Mouse (Mus musculus) right cerebral cortex, postnatal 10 days (tissue): ENCODE data around the gene Nr4a1.

Experiments
- DNase-seq, 2 experiments: peaks; one replicate each; pipeline ENCODE4 v3.0.0; 2021; ENCODE audit warnings: low spot score in 2 of 2

Gene Nr4a1

GRCm38 (mm10) chr15:101233183-101233582 lies 20.9 kb upstream of the Nr4a1 start:
- no peak for DNase-seq

GRCm38 (mm10) chr15:101233641-101234275 lies 20.3 kb upstream of the Nr4a1 start:
- no peak for DNase-seq

- no peak for DNase-seq
Measured at GRCm38 (mm10) chr15:101234611-101235341, 19.3 kb upstream of the Nr4a1 start.

- no peak for DNase-seq
Measured at GRCm38 (mm10) chr15:101235342-101235698, 18.7 kb upstream of the Nr4a1 start.

GRCm38 (mm10) chr15:101235728-101236327 lies 18.2 kb upstream of the Nr4a1 start:
- peak; percentile 68 to 73 for DNase-seq

GRCm38 (mm10) chr15:101236878-101237277 lies 17.2 kb upstream of the Nr4a1 start:
- DNase-seq, result peak in 1 of 2 experiments; percentile 63

- DNase-seq, result peak; percentile 73 to 80
Measured at GRCm38 (mm10) chr15:101238885-101239511, 15.1 kb upstream of the Nr4a1 start.

- no peak for DNase-seq
Measured at GRCm38 (mm10) chr15:101239821-101240220, 14.2 kb upstream of the Nr4a1 start.

GRCm38 (mm10) chr15:101240799-101241204 lies 13.3 kb upstream of the Nr4a1 start:
- peak; percentile 93 to 94 for DNase-seq

GRCm38 (mm10) chr15:101241236-101241635 lies 12.8 kb upstream of the Nr4a1 start:
- DNase-seq, result no peak

- DNase-seq, result no peak
Measured at GRCm38 (mm10) chr15:101241853-101242252, 12.2 kb upstream of the Nr4a1 start.

- no peak for DNase-seq
Measured at GRCm38 (mm10) chr15:101242645-101243044, 11.4 kb upstream of the Nr4a1 start.

GRCm38 (mm10) chr15:101244012-101244411 lies 10.1 kb upstream of the Nr4a1 start:
- DNase-seq, result no peak

GRCm38 (mm10) chr15:101246231-101247154 lies 7.6 kb upstream of the Nr4a1 start:
- peak; percentile 97 to 98 for DNase-seq

GRCm38 (mm10) chr15:101247155-101247498 lies 6.9 kb upstream of the Nr4a1 start:
- DNase-seq, result peak in 1 of 2 experiments; percentile 39

- DNase-seq, result peak in 1 of 2 experiments; percentile 58
Measured at GRCm38 (mm10) chr15:101248029-101248710, 5.9 kb upstream of the Nr4a1 start.

GRCm38 (mm10) chr15:101250220-101250800 lies 3.8 kb upstream of the Nr4a1 start:
- DNase-seq, result no peak

GRCm38 (mm10) chr15:101251930-101252329 lies 2.1 kb upstream of the Nr4a1 start:
- DNase-seq, result no peak

- DNase-seq, result no peak
Measured at GRCm38 (mm10) chr15:101252614-101253013, 1.5 kb upstream of the Nr4a1 start.

- DNase-seq, result no peak
Measured at GRCm38 (mm10) chr15:101253563-101253885, 545 bp upstream of the Nr4a1 start.
